Mouse (Mus musculus): ENCODE results near the gene Atp9a.

DNA sequence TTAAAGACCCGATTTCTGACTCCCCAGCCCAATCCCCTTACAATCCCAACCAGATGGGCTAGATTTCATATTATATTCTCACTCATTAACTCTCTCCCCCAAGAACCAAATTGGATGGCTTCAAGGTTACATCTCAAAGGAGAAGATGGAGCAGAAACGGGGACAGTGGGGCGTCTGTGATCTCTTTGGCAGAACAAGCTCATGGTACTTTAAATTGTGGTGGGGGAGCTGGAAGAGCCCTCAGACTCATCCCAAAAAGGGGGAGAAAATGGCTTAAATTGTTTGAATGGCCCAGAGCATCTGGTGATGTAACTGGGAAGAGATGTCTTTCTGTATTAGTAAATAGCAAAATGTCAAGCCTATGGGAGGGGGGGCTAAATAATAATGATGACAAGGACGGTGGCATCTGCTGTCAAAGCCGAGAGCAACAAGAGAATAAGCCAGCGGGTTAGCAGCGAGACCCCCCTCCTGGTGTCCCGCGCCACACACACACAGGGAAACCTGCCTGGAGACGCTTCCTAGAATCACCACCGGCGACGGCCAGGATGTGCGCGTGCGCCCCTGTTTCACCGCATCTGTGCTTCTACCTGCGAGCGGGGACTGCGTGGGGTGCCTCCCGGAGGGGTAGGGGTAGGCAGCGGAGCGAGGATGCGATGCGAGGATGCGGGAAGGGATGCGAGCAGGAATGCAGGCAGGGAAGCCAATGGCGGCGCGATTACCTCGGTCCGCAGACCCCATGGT lies 141.3 kb downstream of the Atp9a start:
- TF ChIP-seq CTCF (IDR thresholded peaks at IDR 0.05; ENCODE audit: insufficient read depth, low read depth, low read length) (no peak), POLR2A (IDR thresholded peaks at IDR 0.05; ENCODE audit: insufficient read depth, low read depth, low read length) (no peak)
